Mouse (Mus musculus) WW6 (cell line): ENCODE results near the gene Cfap157.

Source experiments
- DNase-seq: peaks from one replicate; pipeline ENCODE4 v3.0.0-alpha.2; 2013; ENCODE audit warnings: low read depth, low spot score

Gene Cfap157

DNA sequence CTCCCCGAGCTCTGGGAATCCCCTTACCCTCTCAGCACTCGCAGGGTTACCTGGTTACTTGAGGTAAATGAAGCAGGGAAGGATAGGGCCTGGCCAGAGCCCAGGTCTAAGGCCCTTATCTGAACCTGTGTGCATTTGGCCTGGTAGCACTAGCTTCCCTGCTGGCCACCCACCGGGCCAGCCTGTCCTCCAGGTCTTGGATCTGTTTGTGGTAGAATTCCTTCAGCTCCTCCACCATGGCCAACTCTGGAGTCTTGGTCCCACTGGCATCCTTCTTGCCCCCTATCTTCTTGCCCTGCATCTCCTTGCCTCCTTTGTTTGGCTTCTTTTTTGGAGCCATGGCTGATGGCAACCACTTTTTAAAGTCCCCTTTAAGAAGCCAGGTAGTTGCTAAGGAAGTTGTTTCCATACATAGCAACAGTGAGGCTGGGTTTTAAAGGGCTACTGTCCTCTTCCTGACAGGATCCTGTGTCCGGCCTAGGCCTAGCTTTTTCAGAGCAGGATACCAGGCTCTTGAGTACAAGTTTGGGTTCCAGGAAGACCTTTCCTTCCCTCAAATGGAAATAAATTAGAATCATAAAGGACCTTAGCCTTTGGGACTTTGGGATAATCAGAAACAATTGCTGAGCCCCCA is at the start of gene Cfap157:
Cfap157 (minus strand) TSS at position 381 of the 634 bp plus-strand sequence.
- no peak for DNase-seq

DNA sequence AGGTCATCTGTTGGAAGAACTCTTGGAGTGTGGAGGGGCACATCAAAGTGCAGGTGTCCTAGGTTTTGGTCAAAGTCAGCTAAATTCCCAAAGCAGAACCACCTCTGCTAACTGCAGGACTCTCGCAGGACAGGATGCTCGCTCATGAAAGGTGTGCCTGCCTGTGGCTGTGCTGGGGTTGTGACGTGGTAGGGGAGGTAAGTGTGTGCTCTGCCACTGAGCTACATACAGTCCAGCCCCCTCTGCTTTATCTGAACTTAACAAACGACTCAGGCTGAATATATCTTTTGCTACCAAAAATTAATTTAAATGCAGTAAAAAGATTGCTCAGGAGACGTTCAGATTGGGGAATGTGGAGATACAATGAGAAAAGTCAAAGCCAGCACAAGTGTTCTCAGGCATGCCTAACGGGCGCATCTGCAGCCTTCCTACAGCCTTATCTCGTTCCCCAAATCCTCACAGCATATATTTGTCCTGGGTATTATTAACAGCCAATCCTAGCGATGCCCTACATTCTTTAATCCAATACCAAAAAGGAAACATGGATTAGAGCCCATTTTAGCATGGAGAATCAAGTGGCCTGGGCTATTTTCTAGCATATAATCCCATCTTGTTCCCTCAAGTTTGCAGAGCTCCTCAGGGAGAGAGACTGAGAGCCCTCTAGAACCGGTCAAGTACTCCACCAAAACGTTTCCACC is 44.9 kb upstream of the Cfap157 start:
- no peak for DNase-seq

DNA sequence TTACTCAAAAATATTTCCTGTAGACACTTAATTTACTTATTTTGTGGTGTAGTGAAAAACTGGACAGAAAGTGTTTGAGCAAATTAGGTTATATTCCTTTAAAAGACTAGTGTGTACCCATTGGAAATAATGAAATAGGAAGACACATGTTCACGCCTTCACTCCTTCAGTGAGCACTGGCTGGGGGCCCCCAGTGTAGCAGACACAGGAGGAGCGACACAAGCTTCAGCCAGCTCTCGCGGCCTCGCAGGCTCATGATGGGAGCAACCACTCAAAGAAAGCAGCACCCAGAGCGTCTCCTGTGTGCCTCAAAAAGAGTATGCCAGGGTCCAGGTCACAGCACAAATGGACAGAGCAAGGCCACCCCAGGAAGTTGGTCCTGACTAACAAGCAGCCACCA is 41.6 kb upstream of the Cfap157 start:
- no peak for DNase-seq

DNA sequence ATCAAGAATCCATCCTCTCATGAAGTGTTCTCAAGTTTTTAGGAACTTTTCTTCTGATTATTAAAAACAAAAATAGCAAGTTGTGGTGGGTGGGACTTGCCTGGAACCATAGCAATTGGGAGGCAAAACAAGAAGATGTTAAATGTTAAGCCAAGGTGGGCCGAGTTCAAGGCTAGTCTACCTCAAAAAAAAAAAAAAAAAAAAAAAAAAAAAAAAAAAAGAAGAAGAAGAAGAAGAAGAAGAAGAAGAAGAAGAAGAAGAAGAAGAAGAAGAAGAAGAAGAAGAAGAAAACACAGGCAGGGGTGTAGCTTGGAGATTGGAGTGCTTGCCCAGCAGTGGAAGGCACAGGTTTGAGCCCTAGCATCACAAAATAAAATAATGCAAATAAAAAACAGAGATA is 40.5 kb upstream of the Cfap157 start:
- DNase-seq = no peak

DNA sequence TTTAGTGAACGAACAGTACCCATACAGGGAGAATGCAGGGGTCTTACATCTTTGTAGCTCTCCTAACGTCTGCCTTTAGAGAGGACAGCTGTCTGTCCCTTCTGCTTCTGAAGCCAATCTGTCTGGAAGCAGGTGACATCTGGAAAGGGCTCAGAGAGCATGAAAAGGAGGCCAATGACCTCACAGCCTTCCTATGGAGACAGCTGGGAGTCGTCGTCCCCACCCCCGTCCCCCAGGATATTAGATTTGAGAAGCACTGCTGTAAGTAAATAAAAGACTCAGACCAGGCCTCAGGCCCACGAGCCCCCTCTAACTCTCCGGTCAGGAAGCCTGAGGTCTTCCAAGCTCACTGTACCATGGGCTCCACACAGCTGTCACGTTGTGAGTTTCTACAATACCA is 40.0 kb upstream of the Cfap157 start:
- no peak for DNase-seq

DNA sequence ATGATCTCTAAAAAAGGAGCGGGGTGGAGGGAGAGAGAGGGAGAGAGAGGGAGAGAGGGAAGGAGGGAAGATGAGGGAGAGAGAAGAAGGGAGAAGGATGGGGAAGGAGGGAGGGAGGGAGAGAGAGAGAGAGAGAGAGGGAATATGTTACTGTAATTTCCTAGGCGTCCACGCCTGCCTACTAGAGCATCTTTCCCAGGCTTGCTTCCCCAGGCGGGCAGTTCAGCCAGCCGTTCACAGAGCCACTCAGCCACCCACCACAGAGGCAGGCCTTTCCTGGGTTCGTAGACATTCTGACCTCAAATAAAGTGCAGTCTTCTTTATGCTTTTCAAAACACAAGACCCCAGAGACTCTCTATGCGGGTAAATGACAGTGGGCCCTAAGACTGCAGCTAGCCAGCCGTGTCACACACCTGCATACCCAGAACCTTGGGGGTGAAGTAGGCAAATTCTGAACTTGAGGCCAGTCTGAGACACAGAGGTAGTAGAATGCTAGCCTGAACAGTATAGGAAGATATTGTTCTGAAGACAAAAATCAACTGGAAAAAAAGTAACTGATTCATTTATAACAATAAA is 39.4 kb upstream of the Cfap157 start:
- no peak for DNase-seq

DNA sequence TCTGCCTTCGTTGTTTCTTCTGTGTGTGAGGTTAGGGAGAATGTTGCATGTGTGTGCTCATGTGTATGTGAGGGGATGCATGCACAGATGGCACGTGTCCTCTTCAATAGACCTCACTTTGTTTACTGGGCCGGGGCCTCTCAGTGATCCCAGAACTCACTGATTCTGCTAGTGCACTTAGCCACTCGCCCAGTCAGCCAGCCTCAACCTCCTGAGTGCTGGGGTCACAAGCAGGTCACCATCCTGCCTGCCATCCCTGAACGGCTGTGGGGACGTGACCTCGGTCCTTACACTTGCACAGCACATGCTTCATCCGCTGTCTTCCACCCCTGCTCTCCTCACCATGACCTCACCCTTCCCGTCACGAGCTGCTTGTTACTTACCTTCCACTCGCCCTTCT is 38.9 kb upstream of the Cfap157 start:
- DNase-seq = no peak

DNA sequence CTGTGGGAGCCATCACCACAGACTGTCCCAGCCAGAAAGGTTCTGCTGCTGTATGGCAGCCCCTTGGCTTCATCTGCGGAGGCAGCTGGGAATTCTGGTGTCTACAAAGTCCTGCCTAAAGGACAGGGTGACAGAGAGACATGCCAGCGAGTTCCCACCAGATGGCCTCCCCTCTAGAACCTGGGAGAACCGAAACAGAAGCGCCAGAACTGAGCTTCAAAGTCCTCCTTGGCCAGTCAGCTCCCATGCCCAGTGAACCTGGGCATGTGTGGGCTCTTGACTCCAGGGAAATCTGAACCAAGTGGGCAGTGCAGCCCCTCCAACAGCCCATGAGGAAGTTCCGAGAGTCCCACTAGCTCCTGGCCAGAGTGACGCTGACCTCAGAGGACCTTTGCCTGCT is 38.4 kb upstream of the Cfap157 start:
- no peak for DNase-seq

DNA sequence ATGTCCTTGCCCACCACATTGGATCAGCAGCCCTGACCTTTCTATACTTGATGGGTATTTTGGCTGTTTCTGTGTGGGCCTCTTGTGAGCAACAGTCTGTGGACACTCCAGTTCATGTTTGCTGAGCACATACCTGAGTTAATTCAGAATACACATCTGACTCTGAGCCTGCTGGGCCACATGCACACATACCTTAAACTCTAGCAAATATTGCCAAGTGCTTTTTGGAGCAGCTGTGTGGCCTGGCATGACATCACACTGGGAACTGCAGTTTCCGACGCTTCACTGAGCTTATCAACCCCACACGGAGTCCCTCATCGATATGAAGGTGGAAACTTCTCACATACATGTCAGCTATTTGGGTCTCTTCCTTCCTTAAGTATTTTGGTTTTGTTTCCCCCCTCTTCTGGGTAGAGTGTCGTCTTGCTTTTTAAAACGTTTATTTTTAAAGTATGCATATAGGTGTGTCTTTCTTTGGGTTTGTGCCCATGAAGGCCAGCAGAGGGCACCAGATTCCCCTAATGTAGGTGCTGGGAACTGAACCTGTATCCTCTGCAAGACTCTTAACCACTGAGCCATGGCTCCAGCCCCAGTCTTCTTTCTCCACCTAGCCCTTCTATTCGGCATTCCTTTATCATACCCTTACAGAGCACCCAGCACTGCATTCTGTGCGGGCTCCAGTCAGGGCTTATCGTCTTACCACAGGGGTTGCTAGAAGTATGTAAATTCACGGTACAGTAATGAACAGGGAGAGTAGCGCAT is 37.0 kb upstream of the Cfap157 start:
- DNase-seq = peak; percentile 22

DNA sequence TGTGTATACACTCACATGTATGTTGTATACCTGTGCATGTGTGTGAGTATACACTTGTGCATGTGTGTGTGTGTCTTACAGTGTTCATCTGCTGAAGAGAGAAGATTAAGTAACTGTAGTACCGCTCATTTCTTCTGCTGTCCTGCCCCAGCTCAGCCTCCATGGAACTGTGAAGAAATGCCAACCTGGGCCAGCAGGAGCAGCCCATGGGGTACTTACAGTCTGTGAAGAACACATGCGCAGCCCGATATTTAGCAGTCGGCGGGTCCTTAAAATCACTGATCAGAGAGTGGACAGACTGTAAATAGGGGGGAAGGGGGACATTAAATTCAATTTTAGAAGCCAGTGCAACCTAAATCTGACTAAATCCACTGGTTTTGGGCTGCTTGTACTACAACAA is 34.0 kb upstream of the Cfap157 start:
- no peak for DNase-seq

DNA sequence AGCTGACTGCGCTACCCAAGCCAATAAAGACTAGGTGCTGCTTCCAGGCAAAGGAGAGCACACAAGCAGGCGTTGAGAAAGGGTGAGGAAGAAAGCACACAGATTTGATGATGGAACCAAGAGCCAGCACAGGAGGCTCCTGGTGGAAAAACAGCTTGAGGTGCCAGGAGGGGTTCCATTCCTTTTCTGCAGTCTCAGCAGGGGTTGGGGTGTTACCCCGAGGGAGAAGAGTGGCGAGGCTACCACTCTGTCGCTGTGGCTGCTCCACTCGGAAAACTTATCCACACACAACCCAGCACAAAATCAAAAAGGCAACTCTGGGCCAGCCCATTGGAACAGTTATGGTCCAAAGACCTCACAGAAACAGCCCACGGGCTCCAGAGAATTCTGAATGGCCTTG is 33.4 kb upstream of the Cfap157 start:
- no peak for DNase-seq

DNA sequence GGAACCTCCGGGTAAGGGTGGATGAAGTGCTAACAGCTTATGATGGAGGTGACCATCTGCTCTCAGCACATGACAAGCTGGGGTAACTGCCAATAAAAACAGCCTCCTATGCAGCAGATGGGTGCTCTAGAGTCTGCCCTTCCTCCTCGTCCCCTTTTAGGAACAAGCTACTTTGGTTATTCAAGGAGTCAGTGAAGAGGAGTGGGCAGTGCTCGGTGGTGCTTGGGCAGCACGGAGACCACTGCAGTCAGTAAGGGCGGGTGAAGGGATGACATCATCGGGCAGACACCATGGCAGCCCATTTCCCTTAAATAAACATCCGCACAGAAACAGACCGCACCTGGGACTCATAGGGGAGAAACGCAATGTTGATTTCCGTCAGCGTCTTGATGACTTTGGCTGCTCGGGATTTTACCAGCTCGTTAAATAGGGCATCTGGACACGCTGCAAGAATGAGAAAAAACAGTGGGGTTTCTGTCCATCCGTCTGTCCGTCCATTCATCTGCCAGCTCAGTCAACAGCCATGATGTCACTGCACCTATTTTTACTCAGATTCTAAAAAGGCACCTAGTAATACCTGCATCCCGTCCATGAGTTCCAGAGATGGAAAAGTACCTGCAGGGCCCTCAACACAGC is 32.8 kb upstream of the Cfap157 start:
- DNase-seq = no peak

DNA sequence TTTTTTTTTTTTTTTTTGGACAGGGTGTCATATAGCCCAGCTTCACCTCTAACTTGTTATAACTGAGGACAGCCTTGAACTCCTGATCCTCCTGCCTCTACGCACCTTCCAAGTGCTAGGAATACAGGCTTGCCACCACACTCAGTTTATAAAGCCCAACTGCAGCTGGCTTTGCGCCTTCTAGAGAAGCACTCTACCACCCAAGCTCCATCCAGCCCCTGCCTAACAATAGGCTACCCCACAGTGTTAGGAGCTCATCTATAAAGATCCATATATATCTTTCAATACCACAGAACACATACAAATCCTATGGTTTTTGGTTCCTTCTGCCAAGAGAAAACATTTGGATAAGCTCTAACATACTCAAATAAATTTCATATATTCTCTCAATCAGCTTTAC is 32.3 kb upstream of the Cfap157 start:
- no peak for DNase-seq

DNA sequence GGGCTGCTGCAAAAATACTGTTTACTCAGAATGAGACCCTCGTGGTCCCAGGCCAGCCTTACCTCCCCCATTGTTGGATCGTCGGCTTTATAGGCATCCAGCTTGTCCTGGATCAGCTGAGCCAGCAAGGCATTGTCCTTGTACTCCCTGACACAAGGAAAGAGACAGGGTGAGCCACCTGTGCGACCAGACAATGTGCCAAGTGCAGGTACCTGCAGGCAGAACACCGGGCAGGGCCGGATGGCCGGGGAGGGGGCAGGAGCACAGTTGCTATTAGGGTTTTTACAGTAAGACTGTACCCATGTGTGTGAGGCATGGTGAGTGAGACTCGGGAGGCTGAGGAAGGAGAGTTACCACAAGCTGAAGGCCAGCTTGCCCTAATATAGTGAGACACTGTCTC is 27.7 kb upstream of the Cfap157 start:
- DNase-seq = no peak

DNA sequence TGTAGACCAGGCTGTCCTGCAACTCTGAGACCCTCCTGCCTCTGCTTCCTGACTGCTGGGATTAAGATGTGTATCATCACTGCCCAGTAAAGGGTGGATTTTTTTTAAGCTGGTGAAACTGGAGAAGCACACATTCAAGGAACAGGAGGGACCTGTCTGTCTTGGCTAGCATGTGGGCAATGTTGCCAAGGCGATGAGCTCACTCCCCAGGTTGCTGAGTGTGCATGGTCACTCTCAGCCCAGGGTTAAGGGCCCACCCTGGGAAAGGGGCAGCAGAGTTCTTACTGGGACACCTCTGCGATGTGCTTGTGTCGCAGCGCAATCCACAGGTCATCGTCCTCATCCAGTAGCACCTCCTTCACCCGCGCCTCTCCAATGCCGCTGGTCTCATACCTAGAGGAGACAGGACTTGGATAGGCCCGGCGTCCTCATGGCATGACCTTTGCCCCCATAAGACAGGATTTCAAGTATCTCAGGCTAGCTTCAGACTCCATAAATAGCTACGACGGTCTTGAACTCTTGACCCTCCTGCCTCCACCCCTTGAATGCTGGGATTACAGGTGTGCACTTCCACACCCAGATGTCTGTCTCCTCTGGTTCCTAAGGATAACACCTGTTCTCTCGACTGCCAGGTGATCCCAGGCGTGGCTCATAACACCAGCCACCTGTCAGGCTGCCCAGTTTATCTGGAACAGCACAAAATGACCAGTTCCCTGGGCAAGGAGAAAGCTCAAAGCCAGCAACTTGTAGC is 24.8 kb upstream of the Cfap157 start:
- no peak for DNase-seq

DNA sequence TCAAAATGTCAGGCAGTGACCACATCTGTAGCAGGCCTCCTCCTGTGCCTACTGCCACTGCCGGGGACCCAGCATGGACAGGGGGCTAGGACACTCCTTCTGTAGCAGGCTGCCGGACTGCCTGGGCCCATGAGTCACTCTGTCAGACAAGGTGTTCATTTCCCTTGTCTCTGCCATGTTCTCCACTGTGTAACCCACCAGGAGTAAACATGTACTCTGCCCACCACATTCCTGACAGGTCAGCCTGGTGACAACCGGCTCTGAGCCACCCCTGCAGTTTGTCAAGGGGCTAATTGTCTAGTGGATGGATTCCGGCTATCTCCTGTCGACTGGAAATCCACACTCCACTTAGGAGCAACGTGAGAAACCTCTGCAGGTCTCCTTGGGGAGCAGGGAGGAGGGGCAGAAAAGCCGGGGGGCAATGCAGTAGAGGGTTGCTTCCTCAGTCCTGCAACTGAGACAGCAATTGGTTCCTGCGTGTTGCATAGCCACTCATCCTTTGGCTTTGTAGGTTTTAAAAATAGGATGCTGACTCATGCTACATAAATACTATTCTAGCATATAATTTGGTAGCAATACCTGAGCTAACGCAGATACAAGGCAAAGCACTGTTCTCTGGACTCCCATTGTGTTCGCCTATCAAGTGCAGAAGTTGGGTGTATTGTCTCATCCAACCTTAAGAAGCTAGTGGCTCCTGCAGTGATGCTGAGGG is 14.2 kb upstream of the Cfap157 start:
- no peak for DNase-seq

DNA sequence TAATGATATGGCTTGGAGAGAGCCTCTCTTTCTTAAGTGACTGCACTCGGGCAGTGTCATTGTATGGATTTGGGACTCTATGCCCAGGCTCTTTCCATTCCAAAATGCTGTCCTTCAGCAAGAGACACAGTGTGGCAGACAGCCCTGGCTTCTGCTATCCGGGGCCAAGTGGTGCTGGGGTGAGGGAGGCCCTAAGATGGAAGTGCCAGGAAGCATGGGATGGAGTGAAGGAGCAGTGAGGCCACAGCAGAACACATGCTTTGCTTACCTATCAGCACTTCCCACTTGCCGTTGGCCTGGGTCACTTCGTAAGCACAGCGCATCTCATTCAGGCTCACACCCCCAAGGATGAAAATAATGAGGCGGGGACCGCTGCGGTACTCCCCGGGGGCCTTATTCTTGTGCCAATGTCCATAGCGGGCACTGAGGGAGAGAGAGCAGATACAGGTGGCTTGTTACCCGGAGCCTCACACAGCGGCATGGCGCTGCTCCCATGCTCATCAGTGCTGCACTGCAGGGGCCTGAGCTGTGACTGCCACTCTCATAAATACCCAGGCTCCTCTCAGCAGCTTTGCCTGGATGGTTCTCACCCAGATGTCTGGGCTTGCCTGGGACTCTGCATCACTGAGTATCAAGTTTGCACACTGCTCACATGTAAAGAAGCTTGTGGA is 11.7 kb upstream of the Cfap157 start:
- DNase-seq = no peak

DNA sequence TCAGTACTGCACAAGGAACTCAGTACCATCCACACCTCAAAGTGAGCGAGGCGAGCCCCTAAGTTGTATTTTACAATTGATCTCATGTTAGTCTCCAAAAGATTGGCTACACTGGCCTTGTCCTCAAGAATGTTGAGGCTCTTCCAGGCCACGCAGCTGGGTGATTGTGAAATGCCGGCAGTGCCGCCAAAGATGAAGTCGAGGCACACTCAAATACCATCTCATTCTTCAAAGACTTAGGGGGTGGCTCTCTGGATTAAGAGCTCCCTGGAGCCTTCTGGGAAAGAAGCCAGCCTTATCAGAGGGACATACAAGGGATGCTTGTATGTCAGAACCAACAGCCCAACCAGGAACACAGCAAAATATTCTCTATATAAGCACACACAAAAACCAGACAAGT is 7.1 kb upstream of the Cfap157 start:
- no peak for DNase-seq

DNA sequence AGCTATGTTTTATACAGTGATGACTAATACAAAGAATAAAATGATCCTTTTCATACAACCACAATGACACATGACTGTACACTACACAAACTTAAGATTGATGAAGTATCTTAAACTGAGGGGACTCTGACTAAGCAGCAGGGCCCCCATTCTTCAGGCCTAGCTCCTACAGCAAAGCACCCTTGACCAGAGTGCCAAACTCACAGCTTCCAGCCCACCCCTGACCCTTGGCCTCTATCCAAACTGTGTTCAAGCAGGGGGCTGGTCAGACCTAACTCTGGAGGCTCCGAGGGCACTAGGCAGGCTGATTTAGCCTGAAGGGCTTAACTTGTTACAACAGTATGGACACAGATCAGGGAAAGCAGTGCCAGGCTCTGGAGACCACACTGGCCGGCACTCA is 4.4 kb upstream of the Cfap157 start:
- DNase-seq = no peak

DNA sequence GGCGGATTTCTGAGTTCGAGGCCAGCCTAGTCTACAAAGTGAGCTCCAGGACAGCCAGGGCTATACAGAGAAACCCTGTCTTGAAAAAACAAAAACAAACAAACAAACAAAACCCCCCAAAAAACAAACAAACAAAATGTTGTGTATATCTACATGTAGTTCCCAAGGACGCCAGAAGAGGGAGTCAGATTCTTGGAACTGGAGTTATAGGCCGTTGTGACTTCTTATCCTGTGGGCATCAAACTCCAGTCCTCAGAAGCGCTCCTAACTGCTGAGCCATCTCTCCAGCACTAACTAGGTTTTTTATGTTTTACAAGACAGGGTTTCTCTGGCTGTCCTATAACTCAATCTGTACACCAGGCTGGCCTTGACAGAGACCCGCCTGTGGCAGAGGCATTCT is 2.9 kb upstream of the Cfap157 start:
- no peak for DNase-seq
